Mouse (Mus musculus) olfactory bulb, adult 2 months (tissue): ENCODE data around the gene Disc1.

Experiments used
- CTCF ChIP-seq: fragments of 200-500 bp; IDR thresholded peaks from 2 replicates; pipeline ENCODE4 v1.5.1; 2012; ENCODE audit warnings: low read depth, mild to moderate bottlenecking, low read length, moderate library complexity; ENCODE audit not compliant: insufficient read depth
- POLR2A ChIP-seq: fragments of 200-500 bp; IDR thresholded peaks from 2 replicates; pipeline ENCODE4 v1.6.1; 2012; ENCODE audit warnings: mild to moderate bottlenecking, low read depth, low read length, moderate library complexity; ENCODE audit not compliant: insufficient read depth

DNA sequence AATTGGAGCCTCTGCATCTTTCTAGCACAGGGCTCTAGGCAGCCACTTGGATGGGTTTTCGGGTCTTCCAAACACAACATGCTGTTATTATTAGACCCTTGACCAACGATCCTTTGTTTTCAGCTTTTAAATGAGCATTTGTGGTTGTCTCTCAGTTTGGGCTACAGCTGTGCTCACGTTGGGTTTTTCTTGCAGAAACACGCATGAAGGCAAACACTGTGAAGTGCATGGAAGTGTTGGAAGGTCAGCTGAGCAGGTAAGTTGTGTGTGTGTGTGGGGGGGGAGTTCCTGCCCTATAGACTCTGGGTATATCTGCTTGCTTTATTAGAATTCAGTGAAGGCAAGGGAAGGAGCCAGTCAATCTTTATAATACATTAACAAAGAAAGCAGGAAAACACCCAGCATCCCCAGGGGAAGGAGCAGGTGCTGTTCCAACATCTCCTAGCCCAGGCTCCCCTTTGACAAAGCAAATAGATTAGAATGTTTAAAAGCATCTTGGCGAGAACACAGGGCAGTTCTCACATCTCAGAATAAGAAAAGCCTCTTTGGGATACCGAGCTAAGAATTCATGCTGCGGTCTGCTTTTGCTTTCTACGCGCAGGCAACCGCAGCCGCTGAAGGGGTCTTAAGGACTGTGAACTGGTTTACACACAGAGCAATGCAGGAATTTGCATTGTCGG lies 164.0 kb downstream of the Disc1 start:
- no peak for TF ChIP-seq CTCF
- TF ChIP-seq POLR2A = no peak
